Mouse (Mus musculus) heart, postnatal 36 days (tissue): Measurements from ENCODE around the gene Mill1. TPM values are rescaled to one million over a fixed set of nuclear protein-coding genes. Genes with fewer than 3 reads are reported as not detected.
"Not testable (repeated sequence)": the region's sequence is repeated elsewhere in the genome, so short reads cannot be mapped to it uniquely, and the experiment has no call there.

ENCODE experiments used
- DNase-seq, 2 experiments: peaks; one replicate each; pipeline ENCODE4 v3.0.0; 2021 to 2022
- intact Hi-C: fragments of 180-260 bp; cut with DNase I; formaldehyde crosslinking; loops from one replicate; pipeline ENCODE4 v1.15.1; 2025
- total RNA-seq, 2 experiments: library from RNA; stranded (reverse); gene quantifications; 2 replicates each; pipeline ENCODE4 v1.2.3; 2021

The Mill1 gene
- not detected for total RNA-seq

GRCm38 (mm10) chr7:18245047-18245446, at the start of gene Mill1:
Mill1 (plus strand) TSS chr7:18245347.
- intact Hi-C loops, result no loop called here
- no peak for DNase-seq

GRCm38 (mm10) chr7:18210938-18211337, 34.2 kb upstream of the Mill1 start:
- no peak for DNase-seq
- intact Hi-C loops, result no loop called here

- no peak for DNase-seq
- intact Hi-C loops, result no loop called here
Observed at GRCm38 (mm10) chr7:18214699-18215098, 30.4 kb upstream of the Mill1 start.

GRCm38 (mm10) chr7:18238561-18238960, 6.6 kb upstream of the Mill1 start:
- intact Hi-C loops, result no loop called here
- no peak for DNase-seq

- no peak for DNase-seq
- intact Hi-C loops, result no loop called here
Observed at GRCm38 (mm10) chr7:18241217-18241616, 3.9 kb upstream of the Mill1 start.

- DNase-seq, intact Hi-C loops: not testable (repeated sequence)
Observed at GRCm38 (mm10) chr7:18243959-18244573, 1.1 kb upstream of the Mill1 start.

- no peak for DNase-seq
- intact Hi-C loops, result no loop called here
Observed at GRCm38 (mm10) chr7:18260219-18260618, 15.1 kb downstream of the Mill1 start.

GRCm38 (mm10) chr7:18265089-18265488, 19.9 kb downstream of the Mill1 start:
- intact Hi-C loops, result no loop called here
- DNase-seq, result no peak

Other genes with a start within 250 kb of the Mill1 start
- gene Ceacam13, start 235.5 kb upstream of the Mill1 start, total RNA-seq, result not detected
- not detected for gene Ceacam12, start 179.4 kb upstream of the Mill1 start, total RNA-seq
- gene Igfl3, start 68.9 kb upstream of the Mill1 start, total RNA-seq, result not detected
- gene Psg18, start 109.7 kb downstream of the Mill1 start, total RNA-seq, result not detected
- gene Psg28, start 186.7 kb downstream of the Mill1 start, total RNA-seq, result not detected
- not detected for gene Psg26, start 238.8 kb downstream of the Mill1 start, total RNA-seq